Mouse (Mus musculus) ES-Bruce4 (cell line): ENCODE data around the gene Nt5c3b. TPM values are rescaled to one million over a fixed set of nuclear protein-coding genes. Genes with fewer than 3 reads are reported as not detected.
A peak's percentile ranks its signal among the peaks of the same experiment; 100 is the strongest.

Experiments
- H3K27ac ChIP-seq: 2 replicates; pipeline ENCODE4 v1.5.1; 2012; ENCODE audit warnings: low read length, inconsistent platforms; ENCODE audit not compliant: insufficient read depth
- H3K27me3 ChIP-seq: 2 replicates; pipeline ENCODE4 v1.6.1; 2012; ENCODE audit warnings: mild to moderate bottlenecking, low read length, inconsistent platforms; ENCODE audit not compliant: control insufficient read depth, poor library complexity, insufficient read depth, severe bottlenecking
- H3K36me3 ChIP-seq: 2 replicates; pipeline ENCODE4 v1.6.1; 2012; ENCODE audit warnings: inconsistent platforms, mild to moderate bottlenecking, low read length, moderate library complexity; ENCODE audit not compliant: control insufficient read depth, poor library complexity, insufficient read depth, severe bottlenecking
- H3K4me1 ChIP-seq: one replicate; pipeline ENCODE4 v1.8.1; 2011; ENCODE audit warnings: low read length; ENCODE audit not compliant: control insufficient read depth, insufficient read depth
- H3K4me3 ChIP-seq: 2 replicates; pipeline ENCODE4 v1.5.1; 2011; ENCODE audit warnings: low read depth, mild to moderate bottlenecking, low read length
- H3K9ac ChIP-seq: 2 replicates; pipeline ENCODE4 v1.6.1; 2012; ENCODE audit warnings: low read depth, mild to moderate bottlenecking, inconsistent platforms; ENCODE audit not compliant: poor library complexity, severe bottlenecking
- H3K9me3 ChIP-seq: replicated peaks from 2 replicates; pipeline ENCODE4 v1.6.1; 2012; ENCODE audit warnings: mild to moderate bottlenecking, low read length, inconsistent platforms; ENCODE audit not compliant: control insufficient read depth, poor library complexity, insufficient read depth, severe bottlenecking
- CTCF ChIP-seq: IDR thresholded peaks from one replicate; pipeline ENCODE4 v1.8.1; 2011; ENCODE audit warnings: low read depth, low read length
- EP300 ChIP-seq: IDR thresholded peaks from 2 replicates; pipeline ENCODE4 v1.6.1; 2011; ENCODE audit warnings: low read depth, low read length; ENCODE audit not compliant: insufficient read depth
- POLR2A ChIP-seq: IDR thresholded peaks from one replicate; pipeline ENCODE4 v1.8.1; 2011; ENCODE audit warnings: low read length; ENCODE audit not compliant: insufficient read depth
- polyA plus RNA-seq: library from polyadenylated mRNA; stranded (reverse); fragments of >200 nt; gene quantifications from 2 replicates; pipeline ENCODE4 v1.2.4, GENCODE M21; 2011; ENCODE audit warnings: low read depth; ENCODE audit not compliant: missing spikeins, insufficient read depth, insufficient read length

The Nt5c3b gene
- polyA plus RNA-seq, 1 experiment, result 44.6 TPM

GRCm38 (mm10) chr11:100423836-100424235 lies 17.8 kb downstream of the Nt5c3b start:
- Histone ChIP-seq H3K4me3 (no peak overlapping the region), H3K27ac (no peak overlapping the region), H3K4me1 (peaks cover 12% of the 10 kb centered on the region), H3K9me3 (no peaks in the 10 kb centered on the region), H3K36me3 (no peaks in the 10 kb centered on the region), H3K9ac (no peak overlapping the region), H3K27me3 (no peaks in the 10 kb centered on the region)
- no peak for TF ChIP-seq CTCF
- no peak for TF ChIP-seq EP300
- no peak for TF ChIP-seq POLR2A

- Histone ChIP-seq H3K9ac (peak overlapping the region; percentile 11; the same call in 1 of the 2 replicates), H3K4me3 (no peak overlapping the region), H3K36me3 (no peaks in the 10 kb centered on the region), H3K27me3 (no peaks in the 10 kb centered on the region), H3K27ac (no peak overlapping the region), H3K4me1 (peaks cover 12% of the 10 kb centered on the region), H3K9me3 (no peaks in the 10 kb centered on the region)
- TF ChIP-seq EP300 (no peak), POLR2A (no peak), CTCF (no peak)
Measured at GRCm38 (mm10) chr11:100421537-100421936, 20.1 kb downstream of the Nt5c3b start.

GRCm38 (mm10) chr11:100414914-100415822 lies 26.4 kb downstream of the Nt5c3b start, which contains the start of gene Fkbp10:
Fkbp10 (plus strand) TSS chr11:100415697.
- Histone ChIP-seq H3K4me1 (no peaks in the 10 kb centered on the region), H3K9me3 (no peaks in the 10 kb centered on the region)
- TF ChIP-seq CTCF, result no peak
- TF ChIP-seq EP300, result no peak
- no peak for TF ChIP-seq POLR2A

GRCm38 (mm10) chr11:100414021-100414913 lies 27.3 kb downstream of the Nt5c3b start, which contains the start of gene P3h4:
P3h4 (minus strand) TSS chr11:100414836.
- peak within 1 kb of the TSS; percentile 36; the same call in 1 of the 2 replicates for H3K27ac ChIP-seq
- H3K9ac ChIP-seq, result peak within 1 kb of the TSS; percentile 89
- H3K4me1 ChIP-seq, result no peaks in the 10 kb centered on the region
- H3K36me3 ChIP-seq, result no peaks in the 10 kb centered on the region
- peak within 1 kb of the TSS; percentile 71 for H3K4me3 ChIP-seq
- no peaks in the 10 kb centered on the region for H3K9me3 ChIP-seq
- H3K27me3 ChIP-seq, result no peaks in the 10 kb centered on the region
- TF ChIP-seq CTCF (peak; percentile 60), POLR2A (no peak)

More at GRCm38 (mm10) chr11:100414914-100415822, 26.4 kb downstream of the Nt5c3b start, which contains the start of gene Fkbp10:
- no peaks in the 10 kb centered on the region for H3K36me3 ChIP-seq
- peak within 1 kb of the TSS; percentile 71 for H3K4me3 ChIP-seq
- no peaks in the 10 kb centered on the region for H3K27me3 ChIP-seq
- peak within 1 kb of the TSS; percentile 36; the same call in 1 of the 2 replicates for H3K27ac ChIP-seq
- H3K9ac ChIP-seq, result peak within 1 kb of the TSS; percentile 89

GRCm38 (mm10) chr11:100413541-100413940 lies 28.1 kb downstream of the Nt5c3b start:
- H3K27me3 ChIP-seq, result no peaks in the 10 kb centered on the region
- H3K27ac ChIP-seq, result no peak overlapping the region

More at GRCm38 (mm10) chr11:100413541-100413940, 28.1 kb downstream of the Nt5c3b start:
- Histone ChIP-seq H3K9ac (peak overlapping the region; percentile 89), H3K4me1 (no peaks in the 10 kb centered on the region), H3K36me3 (no peaks in the 10 kb centered on the region), H3K9me3 (no peaks in the 10 kb centered on the region), H3K4me3 (peak overlapping the region; percentile 71)
- TF ChIP-seq EP300 (no peak), CTCF (no peak), POLR2A (no peak)
